In the genomic region with DNA sequence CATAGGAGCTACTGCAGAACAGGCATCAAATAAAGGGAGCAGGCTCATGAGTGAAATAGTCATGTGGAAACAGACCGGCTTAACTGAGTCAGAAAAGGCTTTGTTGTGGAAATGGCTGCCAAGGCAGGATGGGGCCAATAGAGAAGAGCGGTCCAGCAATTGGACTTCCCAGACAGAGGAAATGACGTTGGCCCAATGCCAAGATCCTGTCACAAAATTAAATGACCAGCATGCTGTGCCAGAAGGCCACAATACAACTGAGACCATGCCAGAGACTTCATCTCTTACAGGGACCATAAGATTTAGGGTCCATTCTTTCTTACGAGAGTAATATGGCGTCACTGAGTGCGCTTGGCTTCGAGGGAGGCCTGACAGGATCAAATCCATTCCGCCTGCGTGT, we compare ENCODE assay signal across 11 mouse cellular contexts. TPM values are rescaled to one million over a fixed set of nuclear protein-coding genes. Genes with fewer than 3 reads are reported as not detected.
DNase-seq lines count a peak whose midpoint lies in the region; ATAC-seq lines count a peak whose summit lies in the region.
"Had no signal": no experiment of that assay in that cellular context is flagged by ENCODE, and none has a peak within 500 bp of the region (broad histone marks: within the 10 kb centered on the region; RNA-seq: fewer than 3 reads in every experiment).

No protein-coding gene starts in this region.

- H3K27ac ChIP-seq in hindbrain, embryonic 11.5 days (ENCODE audit: low read depth, low read length), result no peak overlapping the region
- H3K27ac ChIP-seq in hindbrain, embryonic 10.5 days, result no peak overlapping the region
- no peak overlapping the region for H3K27ac ChIP-seq in forebrain, embryonic 15.5 days (replicated peaks)
- H3K27ac ChIP-seq: liver, embryonic 15.5 days had no signal

- no peak for DNase-seq in hindbrain, embryonic 11.5 days (ENCODE audit: low spot score)
- DNase-seq in hindbrain, embryonic 10.5 days (ENCODE audit: low spot score), result no peak
- DNase-seq in kidney, adult 9 months, result peak; percentile 79
- DNase-seq in lung, postnatal 36 days, result peak; percentile 88
- no peak for DNase-seq in yolk sac, embryonic 10.5 days (ENCODE audit: low spot score)
- DNase-seq in layer of hippocampus, postnatal 36 days, result no peak
- no peak for DNase-seq in frontal cortex, postnatal 10 days (ENCODE audit: low spot score in 2 of 2)
- DNase-seq: right cerebral cortex, adult 18-20 months had no signal

- H3K9ac ChIP-seq in hindbrain, embryonic 11.5 days (ENCODE audit: low read depth, low read length), result no peak overlapping the region
- H3K9ac ChIP-seq in forebrain, embryonic 15.5 days (replicated peaks), result no peak overlapping the region
- H3K9ac ChIP-seq: liver, embryonic 15.5 days had no signal

- H3K4me1 ChIP-seq in hindbrain, embryonic 11.5 days (replicated peaks; ENCODE audit: control insufficient read depth, insufficient read depth, low read length), result no peaks in the 10 kb centered on the region
- H3K4me1 ChIP-seq in hindbrain, embryonic 10.5 days (replicated peaks), result no peaks in the 10 kb centered on the region
- 0 out of 2 replicates have a peak, but pooled peaks cover 3% of the 10 kb centered on the region for H3K4me1 ChIP-seq in forebrain, embryonic 15.5 days
- H3K4me1 ChIP-seq: liver, embryonic 15.5 days had no signal

- H3K36me3 ChIP-seq in hindbrain, embryonic 11.5 days (ENCODE audit: control insufficient read depth, insufficient read depth, low read length), result no peaks in the 10 kb centered on the region
- H3K36me3 ChIP-seq in hindbrain, embryonic 10.5 days, result no peaks in the 10 kb centered on the region
- no peaks in the 10 kb centered on the region for H3K36me3 ChIP-seq in forebrain, embryonic 15.5 days
- H3K36me3 ChIP-seq: G1E; liver, embryonic 15.5 days had no signal

- H3K4me2 ChIP-seq in hindbrain, embryonic 11.5 days (replicated peaks; ENCODE audit: low read depth, low read length), result no peak overlapping the region
- H3K4me2 ChIP-seq in forebrain, embryonic 15.5 days (replicated peaks), result no peak overlapping the region
- H3K4me2 ChIP-seq: liver, embryonic 15.5 days had no signal

- H3K4me3 ChIP-seq in hindbrain, embryonic 11.5 days (ENCODE audit: low read depth, low read length), result no peak overlapping the region
- H3K4me3 ChIP-seq in hindbrain, embryonic 10.5 days, result no peak overlapping the region
- H3K4me3 ChIP-seq in forebrain, embryonic 15.5 days, result no peak overlapping the region
- H3K4me3 ChIP-seq: liver, embryonic 15.5 days had no signal

- no peaks in the 10 kb centered on the region for H3K9me3 ChIP-seq in hindbrain, embryonic 11.5 days (ENCODE audit: control insufficient read depth, low read length)
- H3K9me3 ChIP-seq in hindbrain, embryonic 10.5 days, result no peaks in the 10 kb centered on the region
- no peaks in the 10 kb centered on the region for H3K9me3 ChIP-seq in forebrain, embryonic 15.5 days
- H3K9me3 ChIP-seq: G1E; liver, embryonic 15.5 days had no signal

- peak; percentile 47; the same call in 1 of the 2 replicates for ATAC-seq in hindbrain, embryonic 11.5 days (ENCODE audit: low FRiP score)
- peak; percentile 85 for ATAC-seq in forebrain, embryonic 15.5 days (replicated peaks)

- WGBS in hindbrain, embryonic 11.5 days, result 85% methylated on average over 9 of the region's 9 CpGs
- 91% methylated on average over 9 of the region's 9 CpGs for WGBS in hindbrain, embryonic 10.5 days
- WGBS in forebrain, embryonic 15.5 days, result 26% methylated on average over 9 of the region's 9 CpGs

- no peaks in the 10 kb centered on the region for H3K27me3 ChIP-seq in hindbrain, embryonic 11.5 days (ENCODE audit: control insufficient read depth, insufficient read depth, low read length)
- no peaks in the 10 kb centered on the region for H3K27me3 ChIP-seq in hindbrain, embryonic 10.5 days (ENCODE audit: insufficient read depth, poor library complexity, severe bottlenecking)
- H3K27me3 ChIP-seq in forebrain, embryonic 15.5 days, result no peaks in the 10 kb centered on the region
- H3K27me3 ChIP-seq: liver, embryonic 15.5 days had no signal

RNA-seq across cellular contexts. Expression of a gene that starts 20.0 kb away (rescaled TPM):
- 0.14 and 0.18 TPM in 2 replicates for polyA plus RNA-seq in hindbrain, embryonic 11.5 days (2014; fragmentation: Nextera tagmentation; extraction: Ambion mirVana)
- 0.09 and 0.14 TPM in 2 replicates for polyA plus RNA-seq in hindbrain, embryonic 10.5 days (2016; fragmentation: Nextera tagmentation; extraction: Ambion mirVana)
- 0.05 TPM in 1 of 2 replicates, not detected in the other for polyA plus RNA-seq in forebrain, embryonic 15.5 days (2015; fragmentation: Nextera tagmentation; extraction: Ambion mirVana)
- 1 to 10 TPM; 1.1 to 1.3 TPM for total RNA-seq in layer of hippocampus, postnatal 36 days (2021)
- polyA plus RNA-seq: G1E; liver, embryonic 15.5 days had no signal

RNA-seq across cellular contexts. Expression of a gene that starts 34.3 kb away (rescaled TPM):
- not detected in 2 replicates for polyA plus RNA-seq in hindbrain, embryonic 11.5 days (2014; fragmentation: Nextera tagmentation; extraction: Ambion mirVana)
- 0.03 TPM in 1 of 2 replicates, not detected in the other for polyA plus RNA-seq in hindbrain, embryonic 10.5 days (2016; fragmentation: Nextera tagmentation; extraction: Ambion mirVana)
- 0.10 and 0.17 TPM in 2 replicates for polyA plus RNA-seq in forebrain, embryonic 15.5 days (2015; fragmentation: Nextera tagmentation; extraction: Ambion mirVana)
- 1 to 10 TPM; 1.0 to 1.4 TPM for total RNA-seq in layer of hippocampus, postnatal 36 days (2021)

Comparison
In these comparisons a context has a peak if more than half of its experiments do, and no peak if none do; other contexts are left out.
1. DNase-seq: peak in kidney, adult 9 months (single experiment) and lung, postnatal 36 days (single experiment); none in hindbrain, embryonic 11.5 days (single experiment), hindbrain, embryonic 10.5 days (single experiment), yolk sac, embryonic 10.5 days (single experiment), layer of hippocampus, postnatal 36 days (0 of 2) and frontal cortex, postnatal 10 days (0 of 2).